Mouse (Mus musculus) adrenal gland, postnatal 4 days (tissue): Measurements from ENCODE around the gene Zfp981. TPM values are rescaled to one million over a fixed set of nuclear protein-coding genes. Genes with fewer than 3 reads are reported as not detected.
"Not testable (repeated sequence)": the region's sequence is repeated elsewhere in the genome, so short reads cannot be mapped to it uniquely, and the experiment has no call there.

Source experiments
- DNase-seq, 2 experiments: peaks; one replicate each; pipeline ENCODE4 v3.0.0; 2021 to 2022; ENCODE audit warnings: low spot score in 2 of 2, mixed read lengths in 2 of 2
- long read RNA-seq, 2 experiments: library from polyadenylated mRNA; stranded (forward); transcript quantifications; one replicate each; pipeline ENCODE4 v2.0.0; 2021
- total RNA-seq, 2 experiments: library from RNA; stranded (reverse); gene quantifications; 2 replicates each; pipeline ENCODE4 v1.2.3; 2021

Gene Zfp981
- total RNA-seq, result 1 to 10 TPM in 1 of 2 experiments, under 1 TPM in 1; 0.71 to 1.1 TPM
- long read RNA-seq, experiment 1, result 0 reads
- long read RNA-seq, experiment 2, partial matches to known transcripts, result 0 of 2 reads
- long read RNA-seq, experiment 2, other reads (novel, unspliced or antisense), result 2 of 2 reads

- DNase-seq, result not testable (repeated sequence)
Measured at GRCm38 (mm10) chr4:146501727-146502126, at the start of gene Zfp981. Gene Zfp981, plus strand, starts transcription at chr4:146502027.

- not testable (repeated sequence) for DNase-seq
Measured at GRCm38 (mm10) chr4:146452576-146452975, 49.3 kb upstream of the Zfp981 start.

GRCm38 (mm10) chr4:146454170-146454569, 47.7 kb upstream of the Zfp981 start:
- not testable (repeated sequence) for DNase-seq

GRCm38 (mm10) chr4:146454896-146455295, 46.9 kb upstream of the Zfp981 start:
- no peak for DNase-seq

GRCm38 (mm10) chr4:146455321-146455721, 46.5 kb upstream of the Zfp981 start:
- DNase-seq, result no peak

- no peak for DNase-seq
Measured at GRCm38 (mm10) chr4:146456061-146456726, 45.6 kb upstream of the Zfp981 start.

GRCm38 (mm10) chr4:146457126-146457525, 44.7 kb upstream of the Zfp981 start:
- no peak for DNase-seq

- no peak for DNase-seq
Measured at GRCm38 (mm10) chr4:146457720-146458119, 44.1 kb upstream of the Zfp981 start.

- DNase-seq, result not testable (repeated sequence)
Measured at GRCm38 (mm10) chr4:146459822-146460221, 42.0 kb upstream of the Zfp981 start.

- DNase-seq, result not testable (repeated sequence)
Measured at GRCm38 (mm10) chr4:146460685-146461084, 41.1 kb upstream of the Zfp981 start.

- DNase-seq, result not testable (repeated sequence)
Measured at GRCm38 (mm10) chr4:146463649-146464351, 38.0 kb upstream of the Zfp981 start.

- not testable (repeated sequence) for DNase-seq
Measured at GRCm38 (mm10) chr4:146469984-146470383, 31.8 kb upstream of the Zfp981 start.

GRCm38 (mm10) chr4:146474181-146474580, 27.6 kb upstream of the Zfp981 start:
- DNase-seq, result not testable (repeated sequence)

- DNase-seq, result not testable (repeated sequence)
Measured at GRCm38 (mm10) chr4:146474716-146475676, 26.8 kb upstream of the Zfp981 start.

- DNase-seq, result not testable (repeated sequence)
Measured at GRCm38 (mm10) chr4:146476260-146476659, 25.6 kb upstream of the Zfp981 start.

GRCm38 (mm10) chr4:146476959-146477358, 24.9 kb upstream of the Zfp981 start:
- not testable (repeated sequence) for DNase-seq

GRCm38 (mm10) chr4:146480376-146481096, 21.3 kb upstream of the Zfp981 start:
- DNase-seq, result not testable (repeated sequence)

- DNase-seq, result not testable (repeated sequence)
Measured at GRCm38 (mm10) chr4:146482546-146482945, 19.3 kb upstream of the Zfp981 start.

GRCm38 (mm10) chr4:146483571-146484280, 18.1 kb upstream of the Zfp981 start:
- DNase-seq, result not testable (repeated sequence)

GRCm38 (mm10) chr4:146484676-146485075, 17.2 kb upstream of the Zfp981 start:
- not testable (repeated sequence) for DNase-seq
